ENCODE assay signal across 8 mouse cellular contexts in the genomic region with DNA sequence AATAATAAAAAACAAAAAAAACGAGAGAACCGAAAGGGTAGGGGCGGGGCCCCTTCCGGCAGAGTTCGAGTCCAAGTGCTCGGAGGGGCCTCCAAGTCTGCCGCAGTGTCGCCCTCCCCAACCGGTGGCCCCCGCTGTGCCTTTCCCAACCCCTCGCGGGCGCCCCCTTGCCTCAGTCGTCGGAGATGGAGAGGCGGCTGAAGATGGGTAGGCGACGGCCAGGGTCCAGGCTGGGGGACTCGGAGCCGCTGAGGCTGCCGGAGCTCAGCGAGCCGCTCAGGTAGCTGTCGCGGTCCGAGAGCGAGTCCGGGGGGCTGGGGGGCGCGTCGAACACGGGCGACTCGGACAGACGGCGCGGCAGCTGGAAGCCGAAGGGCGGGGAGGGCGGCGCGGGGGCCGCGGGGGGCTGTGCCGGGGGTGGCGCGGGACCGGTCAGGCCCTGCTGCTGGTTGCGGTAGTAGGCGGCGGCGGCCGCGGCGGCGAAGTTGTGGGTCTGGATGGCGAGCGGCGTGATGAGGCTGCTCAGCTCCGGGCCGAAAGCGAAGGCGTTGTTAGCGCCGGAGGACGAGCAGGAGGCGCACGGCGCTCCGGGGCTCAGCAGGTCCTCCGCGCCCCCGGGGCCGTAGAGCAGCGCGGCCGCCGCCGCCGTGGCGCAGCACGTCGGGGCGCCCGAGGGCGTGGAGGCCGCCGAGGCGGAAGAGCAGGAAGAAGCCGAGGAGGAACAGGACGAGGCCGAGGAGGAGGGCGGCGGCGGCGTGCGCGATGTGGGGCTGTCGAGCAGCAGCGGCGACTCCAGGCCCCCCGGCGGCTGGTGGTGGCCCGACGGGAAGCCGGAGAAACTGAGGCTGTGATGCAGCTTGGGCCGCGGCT. TPM values are rescaled to one million over a fixed set of nuclear protein-coding genes. Genes with fewer than 3 reads are reported as not detected.
DNase-seq lines count a peak whose midpoint lies in the region; ATAC-seq and TF ChIP-seq lines count a peak whose summit lies in the region.

No protein-coding gene starts in this region.

- H3K36me3 ChIP-seq in lung, embryonic 16.5 days (ENCODE audit: control insufficient read depth, insufficient read depth, low read length): peaks cover 3% of the 10 kb centered on the region; the same call in 1 of the 2 replicates

- H3K4me2 ChIP-seq in lung, embryonic 16.5 days (ENCODE audit: low read depth, low read length): peak overlapping the region; percentile 55

- TF ChIP-seq POLR2A in brain, embryonic 14.5 days (IDR thresholded peaks at IDR 0.05; ENCODE audit: borderline replicate concordance, extremely low read depth, insufficient read depth, insufficient read length, poor library complexity, severe bottlenecking): no peak

- no peaks in the 10 kb centered on the region for H3K27me3 ChIP-seq in lung, embryonic 16.5 days (ENCODE audit: control insufficient read depth, insufficient read depth, low read depth, low read length)

- H3K27ac ChIP-seq in layer of hippocampus, adult 2 months: peak overlapping the region; percentile 91
- peak overlapping the region; percentile 90 for H3K27ac ChIP-seq in lung, embryonic 16.5 days (ENCODE audit: low read length)

- peak; percentile 65 for TF ChIP-seq CTCF in layer of hippocampus, adult 2 months (conservative IDR thresholded peaks at IDR 0.05)
- TF ChIP-seq CTCF in brain, embryonic 14.5 days (IDR thresholded peaks at IDR 0.05; ENCODE audit: borderline replicate concordance, extremely low read depth, insufficient read depth, insufficient read length): peak; percentile 30; the same call in 1 of the 2 replicates

- no peaks in the 10 kb centered on the region for H3K9me3 ChIP-seq in lung, embryonic 16.5 days (ENCODE audit: control insufficient read depth, low read length)

- under 1% methylated on average over 80 of the region's 108 CpGs for WGBS in lung, embryonic 16.5 days

- no peak for DNase-seq in layer of hippocampus, adult 2 months (ENCODE audit: low spot score in 2 of 2)
- DNase-seq in layer of hippocampus, adult 9-10 months (ENCODE audit: low spot score): no peak
- DNase-seq in brain, embryonic 14.5 days (ENCODE audit: low read depth): peak; percentile 80
- DNase-seq in gastrocnemius, postnatal 4 days (ENCODE audit: low spot score in 2 of 2): peak; percentile 55 to 78
- peak; percentile 70 for DNase-seq in kidney, adult 18-20 months
- DNase-seq in spleen, adult 18-20 months: peak; percentile 80 to 84

- H3K9ac ChIP-seq in lung, embryonic 16.5 days (ENCODE audit: low read length): peak overlapping the region; percentile 93

- peaks cover 39% of the 10 kb centered on the region for H3K4me1 ChIP-seq in lung, embryonic 16.5 days (replicated peaks; ENCODE audit: control insufficient read depth, insufficient read depth, low read length)

- no peak for ATAC-seq in lung, embryonic 16.5 days (ENCODE audit: low read depth)
- ATAC-seq in frontal cortex, adult (ENCODE audit: low TSS enrichment): no peak

- peak overlapping the region; percentile 55 for H3K4me3 ChIP-seq in layer of hippocampus, adult 2 months
- H3K4me3 ChIP-seq in lung, embryonic 16.5 days (ENCODE audit: low read length): peak overlapping the region; percentile 87

RNA-seq across cellular contexts. Expression of a gene that starts 1.9 kb away (rescaled TPM):
- 10 to 100 TPM; 24.7 to 26.1 TPM for total RNA-seq in layer of hippocampus, adult 2 months (2021)
- 19.9 and 24.5 TPM in 2 replicates for polyA plus RNA-seq in brain, embryonic 14.5 days (2012; rRNA removed)
- total RNA-seq in gastrocnemius, postnatal 4 days (2021): 10 to 100 TPM; 41.2 to 47.3 TPM
- 10.1 and 11.2 TPM in 2 replicates for polyA plus RNA-seq in lung, embryonic 16.5 days (2015; fragmentation: Nextera tagmentation; extraction: Ambion mirVana)

Comparison
In these comparisons a context has a peak if more than half of its experiments do, and no peak if none do; other contexts are left out.
1. DNase-seq: peak in brain, embryonic 14.5 days (single experiment), gastrocnemius, postnatal 4 days (2 of 2), kidney, adult 18-20 months (single experiment) and spleen, adult 18-20 months (2 of 2); none in layer of hippocampus, adult 2 months (0 of 2) and layer of hippocampus, adult 9-10 months (single experiment).